Mouse (Mus musculus) CH12.LX (cell line): ENCODE results near the gene Rita1. TPM values are rescaled to one million over a fixed set of nuclear protein-coding genes. Genes with fewer than 3 reads are reported as not detected.

Experiments used
- DNase-seq: peaks from one replicate; pipeline ENCODE4 v3.0.0-alpha.2; 2013; ENCODE audit errors: extremely low read depth
- H3K27ac ChIP-seq: 2 replicates; pipeline ENCODE4 v1.5.1; 2012; ENCODE audit warnings: low read depth, mild to moderate bottlenecking, control low read depth, moderate library complexity; ENCODE audit not compliant: insufficient read depth
- H3K27me3 ChIP-seq: replicated peaks from 2 replicates; pipeline ENCODE3; 2012; ENCODE audit warnings: inconsistent platforms
- H3K36me3 ChIP-seq, 2 experiments: replicated peaks in 1 of 2; 2 replicates each; pipeline versions ENCODE3 to v1.6.1; 2012; ENCODE audit warnings: inconsistent platforms in 1 of 2, low read length in 1 of 2, mild to moderate bottlenecking in 1 of 2, mixed read lengths in 1 of 2, moderate library complexity in 1 of 2; ENCODE audit not compliant: control insufficient read depth in 1 of 2, insufficient read depth in 1 of 2
- H3K4me1 ChIP-seq, 2 experiments: 2 replicates each; pipeline ENCODE4 v1.6.1; 2012; ENCODE audit warnings: inconsistent platforms in 1 of 2, moderate library complexity in 1 of 2; ENCODE audit not compliant: insufficient read depth in 2 of 2, control insufficient read depth in 1 of 2
- H3K4me2 ChIP-seq: 2 replicates; pipeline ENCODE4 v1.6.1; 2012; ENCODE audit warnings: low read depth, mild to moderate bottlenecking, control low read depth; ENCODE audit not compliant: poor library complexity, insufficient read depth, severe bottlenecking
- H3K4me3 ChIP-seq, 3 experiments: fragments of 150-350 bp in 1 of 3; sonication (generic) in 1 of 3; replicated peaks in 1 of 3; 2 replicates each; pipeline versions ENCODE3 to v1.5.1; 2011 to 2012; ENCODE audit warnings: low read depth in 2 of 3, low read length in 2 of 3, mild to moderate bottlenecking in 2 of 3, moderate library complexity in 2 of 3, control low read depth in 1 of 3, improper control_type of control experiment in 1 of 3, inconsistent platforms in 1 of 3, mixed read lengths in 1 of 3; ENCODE audit not compliant: poor library complexity in 1 of 3
- H3K79me2 ChIP-seq: replicated peaks from 2 replicates; pipeline ENCODE4 v1.6.1; 2012; ENCODE audit warnings: mild to moderate bottlenecking, moderate library complexity; ENCODE audit not compliant: control insufficient read depth, poor library complexity, insufficient read depth, severe bottlenecking; ENCODE audit errors: extremely low read depth
- H3K9ac ChIP-seq: 2 replicates; pipeline ENCODE4 v1.6.1; 2012; ENCODE audit warnings: low read depth, mild to moderate bottlenecking, control low read depth, moderate library complexity; ENCODE audit not compliant: insufficient read depth
- H3K9me3 ChIP-seq: replicated peaks from 2 replicates; pipeline ENCODE3; 2012; ENCODE audit warnings: low read length, inconsistent platforms, mixed read lengths
- BHLHE40 ChIP-seq: IDR thresholded peaks from 2 replicates; pipeline ENCODE4 v1.6.1; 2011; ENCODE audit warnings: mild to moderate bottlenecking, low read depth, low read length, improper control_type of control experiment
- CHD1 ChIP-seq: IDR thresholded peaks from 2 replicates; pipeline ENCODE4 v1.6.1; 2012; ENCODE audit warnings: low read depth, low read length, improper control_type of control experiment, inconsistent platforms
- CHD2 ChIP-seq: IDR thresholded peaks from 2 replicates; pipeline ENCODE4 v1.6.1; 2011; ENCODE audit warnings: low read length, improper control_type of control experiment
- CTCF ChIP-seq, 2 experiments: IDR thresholded peaks in 1 of 2; conservative IDR thresholded peaks in 1 of 2; 2 replicates each; pipeline ENCODE4 v1.5.1; 2011 to 2012; ENCODE audit warnings: low read depth in 2 of 2, low read length in 2 of 2, improper control_type of control experiment in 1 of 2, inconsistent platforms in 1 of 2, mild to moderate bottlenecking in 1 of 2, moderate library complexity in 1 of 2
- E2F4 ChIP-seq: IDR thresholded peaks from 2 replicates; pipeline ENCODE4 v1.6.1; 2011; ENCODE audit warnings: low read depth, low read length, improper control_type of control experiment; ENCODE audit not compliant: insufficient replicate concordance
- ELF1 ChIP-seq: IDR thresholded peaks from 2 replicates; pipeline ENCODE4 v1.6.1; 2014; ENCODE audit warnings: low read depth, mild to moderate bottlenecking, inconsistent platforms, low read length, improper control_type of control experiment
- EP300 ChIP-seq: IDR thresholded peaks from 2 replicates; pipeline ENCODE4 v1.6.1; 2011; ENCODE audit warnings: low read length, improper control_type of control experiment
- ETS1 ChIP-seq: conservative IDR thresholded peaks from 2 replicates; pipeline ENCODE4 v1.6.1; 2012; ENCODE audit warnings: low read depth, mild to moderate bottlenecking, inconsistent platforms, low read length, improper control_type of control experiment, moderate library complexity
- HCFC1 ChIP-seq: IDR thresholded peaks from 2 replicates; pipeline ENCODE4 v1.6.1; 2012; ENCODE audit warnings: low read depth, mild to moderate bottlenecking, inconsistent platforms, low read length, improper control_type of control experiment
- JUN ChIP-seq: IDR thresholded peaks from 2 replicates; pipeline ENCODE4 v1.6.1; 2011; ENCODE audit warnings: low read depth, mild to moderate bottlenecking, low read length, improper control_type of control experiment, moderate library complexity; ENCODE audit not compliant: insufficient read depth
- JUND ChIP-seq: conservative IDR thresholded peaks from 2 replicates; pipeline ENCODE4 v1.6.1; 2011; ENCODE audit warnings: low read depth, low read length, improper control_type of control experiment
- KAT2A ChIP-seq: IDR thresholded peaks from 2 replicates; pipeline ENCODE4 v1.6.1; 2012; ENCODE audit warnings: low read length, improper control_type of control experiment, inconsistent platforms; ENCODE audit not compliant: insufficient replicate concordance
- MAFK ChIP-seq: IDR thresholded peaks from 2 replicates; pipeline ENCODE4 v1.6.1; 2011; ENCODE audit warnings: low read length, improper control_type of control experiment; ENCODE audit not compliant: insufficient replicate concordance
- MAZ ChIP-seq: IDR thresholded peaks from 2 replicates; pipeline ENCODE4 v1.6.1; 2012; ENCODE audit warnings: low read depth, mild to moderate bottlenecking, inconsistent platforms, low read length, improper control_type of control experiment, moderate library complexity
- MEF2A ChIP-seq: IDR thresholded peaks from 2 replicates; pipeline ENCODE4 v1.6.1; 2014; ENCODE audit warnings: low read depth, mild to moderate bottlenecking, inconsistent platforms, low read length, improper control_type of control experiment, borderline replicate concordance
- MXI1 ChIP-seq: IDR thresholded peaks from 2 replicates; pipeline ENCODE4 v1.6.1; 2011; ENCODE audit warnings: mild to moderate bottlenecking, low read depth, low read length, improper control_type of control experiment
- NELFE ChIP-seq: IDR thresholded peaks from 2 replicates; pipeline ENCODE4 v1.6.1; 2011; ENCODE audit warnings: low read depth, low read length, improper control_type of control experiment
- NRF1 ChIP-seq: IDR thresholded peaks from 2 replicates; pipeline ENCODE4 v1.6.1; 2014; ENCODE audit warnings: low read depth, mild to moderate bottlenecking, inconsistent platforms, low read length, improper control_type of control experiment, moderate library complexity
- PAX5 ChIP-seq: IDR thresholded peaks from 2 replicates; pipeline ENCODE4 v1.6.1; 2012; ENCODE audit warnings: low read length, inconsistent platforms, mixed read lengths
- POLR2A ChIP-seq: IDR thresholded peaks from 2 replicates; pipeline ENCODE4 v1.6.1; 2011; ENCODE audit warnings: low read depth, mild to moderate bottlenecking, improper control_type of control experiment, low read length
- POLR2AphosphoS2 ChIP-seq: IDR thresholded peaks from 2 replicates; pipeline ENCODE4 v1.6.1; 2011; ENCODE audit warnings: low read depth, low read length, improper control_type of control experiment
- RAD21 ChIP-seq: IDR thresholded peaks from 2 replicates; pipeline ENCODE4 v1.6.1; 2011; ENCODE audit warnings: low read depth, mild to moderate bottlenecking, low read length, improper control_type of control experiment, moderate library complexity
- RCOR1 ChIP-seq: conservative IDR thresholded peaks from 2 replicates; pipeline ENCODE4 v1.6.1; 2012; ENCODE audit warnings: low read depth, mild to moderate bottlenecking, inconsistent platforms, low read length, improper control_type of control experiment
- SIN3A ChIP-seq: IDR thresholded peaks from 2 replicates; pipeline ENCODE4 v1.6.1; 2012; ENCODE audit warnings: low read length, improper control_type of control experiment, inconsistent platforms
- SMC3 ChIP-seq: IDR thresholded peaks from 2 replicates; pipeline ENCODE4 v1.6.1; 2011; ENCODE audit warnings: low read depth, low read length, improper control_type of control experiment
- TBP ChIP-seq: conservative IDR thresholded peaks from 2 replicates; pipeline ENCODE4 v1.6.1; 2011; ENCODE audit warnings: low read depth, low read length, improper control_type of control experiment
- TCF12 ChIP-seq: IDR thresholded peaks from 2 replicates; pipeline ENCODE4 v1.6.1; 2014; ENCODE audit warnings: low read depth, mild to moderate bottlenecking, inconsistent platforms, low read length, improper control_type of control experiment
- USF2 ChIP-seq: conservative IDR thresholded peaks from 2 replicates; pipeline ENCODE4 v1.6.1; 2011; ENCODE audit warnings: low read depth, low read length, improper control_type of control experiment
- ZC3H11A ChIP-seq: IDR thresholded peaks from 2 replicates; pipeline ENCODE4 v1.6.1; 2012; ENCODE audit warnings: low read depth, mild to moderate bottlenecking, inconsistent platforms, low read length, improper control_type of control experiment
- ZKSCAN1 ChIP-seq: IDR thresholded peaks from 2 replicates; pipeline ENCODE4 v1.6.1; 2012; ENCODE audit warnings: low read depth, inconsistent platforms, low read length, improper control_type of control experiment, borderline replicate concordance
- ZMIZ1 ChIP-seq: IDR thresholded peaks from 2 replicates; pipeline ENCODE4 v1.6.1; 2012; ENCODE audit warnings: low read depth, mild to moderate bottlenecking, inconsistent platforms, low read length, improper control_type of control experiment
- dilution Hi-C: fragments of 300-500 bp; cut with MboI; formaldehyde crosslinking; loops from 2 replicates; pipeline ENCODE4 v1.14.3; 2020; ENCODE audit warnings: low sequenced_read_pairs; ENCODE audit not compliant: extremely low pct_unique_long_range_greater_than_20kb, extremely low pct_ligation_motif_present
- in situ Hi-C: fragments of 300-500 bp; cut with MboI; formaldehyde crosslinking; loops from 3 replicates; pipeline ENCODE4 v1.14.3; 2019; ENCODE audit warnings: low sequenced_read_pairs, low pct_ligation_motif_present, low pct_unique_long_range_greater_than_20kb, mixed read lengths
- polyA plus RNA-seq: library from polyadenylated mRNA; unstranded; fragments of >175 nt; gene quantifications from 2 replicates; pipeline ENCODE4 v1.2.1, GENCODE M21; 2012; ENCODE audit warnings: low read depth; ENCODE audit not compliant: insufficient read length
- total RNA-seq, 2 experiments: library from RNA; depleted of rRNA; stranded (reverse); fragments of 300-350 nt in 1 of 2; fragments of >200 nt in 1 of 2; gene quantifications; 2 replicates each; pipeline ENCODE4 v1.2.3; 2012 to 2014

Gene Rita1
- total and polyA plus RNA-seq, 3 experiments: 6.3 to 10.2 (median 7.3) TPM

DNA sequence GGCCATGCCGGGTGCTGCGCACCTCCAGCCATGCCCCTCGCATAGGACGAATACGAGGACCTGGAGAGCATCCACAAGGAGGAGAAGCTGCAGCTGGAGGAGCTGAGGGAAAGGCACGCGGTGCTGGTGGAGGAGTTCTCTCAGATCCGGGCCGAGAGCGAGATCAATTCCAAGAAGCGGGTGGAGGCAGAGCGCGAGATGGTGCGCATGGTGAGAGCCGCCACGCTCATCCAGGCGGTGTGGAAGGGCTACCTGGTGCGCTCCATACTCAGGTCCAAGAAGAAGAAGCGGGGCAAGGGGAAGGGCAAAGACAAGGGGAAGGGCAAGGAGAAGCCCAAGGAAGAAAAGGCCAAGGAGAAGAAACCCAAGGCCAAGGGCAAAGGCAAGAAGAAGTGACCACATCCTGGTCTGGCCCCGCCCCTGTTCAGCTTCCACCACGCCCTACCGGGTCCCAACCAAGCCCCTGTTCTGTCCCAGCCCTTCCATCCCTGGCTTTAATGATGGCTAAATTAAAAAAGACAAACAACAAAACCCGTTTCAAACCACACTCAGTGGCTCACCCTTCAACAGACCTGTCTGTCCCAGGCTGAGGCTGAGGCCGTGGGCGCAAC lies 5.7 kb downstream of the Rita1 start:
- Histone ChIP-seq H3K27ac (no peak overlapping the region), H3K9me3 (no peaks in the 10 kb centered on the region), H3K9ac (no peak overlapping the region), H3K4me3 (no peak overlapping the region), H3K36me3 (peaks cover 0 to 39% of the 10 kb centered on the region in 2 experiments), H3K79me2 (no peaks in the 10 kb centered on the region), H3K4me2 (no peak overlapping the region), H3K4me1 (peaks cover 3 to 19% of the 10 kb centered on the region in 2 experiments; a peak in 3 of 4 replicates), H3K27me3 (no peaks in the 10 kb centered on the region)
- no peak for DNase-seq
- TF ChIP-seq MEF2A (no peak), SIN3A (no peak), NELFE (no peak), NRF1 (no peak), POLR2AphosphoS2 (no peak), TCF12 (no peak), CTCF (conservative IDR thresholded peaks at IDR 0.05 in 1 of 2, IDR thresholded peaks at IDR 0.05 in 1 of 2; ENCODE audit: low read depth in 2 of 2, low read length in 2 of 2) (no peak), ETS1 (no peak), JUN (no peak), ZC3H11A (no peak), ZMIZ1 (no peak), USF2 (no peak), PAX5 (no peak), POLR2A (no peak), MAZ (no peak), MAFK (no peak), E2F4 (no peak), EP300 (no peak), RAD21 (no peak)
- in situ Hi-C loops: loop anchor here (5.0 to 25.0 kb wide), 3 partner anchors 89 to 469 kb away; no protein-coding TSS in a partner anchor
- dilution Hi-C loops: no loop called here

DNA sequence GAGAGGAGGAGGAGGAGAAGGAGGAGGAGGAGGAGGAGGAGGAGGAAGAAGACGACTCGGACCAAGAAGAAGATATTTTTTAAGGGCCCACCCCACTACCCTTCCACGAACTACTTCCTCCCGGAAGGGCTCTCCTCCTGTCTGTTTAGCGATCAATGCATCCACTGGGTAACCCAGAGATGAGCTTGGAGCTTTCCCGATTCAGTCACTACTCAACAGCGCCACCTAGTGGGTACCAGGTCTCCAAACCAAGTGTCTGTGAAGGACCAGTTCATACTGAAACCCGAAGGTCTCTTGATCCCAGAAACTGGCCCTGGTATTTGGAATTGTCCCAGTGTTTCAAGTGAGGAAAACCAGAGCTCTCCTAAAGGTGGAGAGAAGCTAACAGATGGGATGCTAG lies 6.7 kb downstream of the Rita1 start:
- Histone ChIP-seq H3K4me2 (peak overlapping the region; percentile 53), H3K79me2 (no peaks in the 10 kb centered on the region), H3K9ac (no peak overlapping the region; the same call in 1 of the 2 replicates), H3K27me3 (no peaks in the 10 kb centered on the region), H3K36me3 (peaks cover 0 to 33% of the 10 kb centered on the region in 2 experiments), H3K4me1 (peaks cover 0 to 10% of the 10 kb centered on the region in 2 experiments; a peak in 2 of 4 replicates), H3K27ac (no peak overlapping the region), H3K9me3 (no peaks in the 10 kb centered on the region), H3K4me3 (peak overlapping the region in 2 of 3 experiments; percentile 10 to 56)
- dilution Hi-C loops: no loop called here
- in situ Hi-C loops: loop anchor here (5.0 to 25.0 kb wide), 3 partner anchors 88 to 468 kb away; no protein-coding TSS in a partner anchor
- DNase-seq: peak; percentile 96
- TF ChIP-seq ELF1: peak; percentile 83
- TF ChIP-seq RAD21: peak; percentile 85
- peak; percentile 46; the same call in 1 of the 2 replicates for TF ChIP-seq NELFE
- TF ChIP-seq JUND: peak; percentile 51
- TF ChIP-seq MAFK: no peak
- TF ChIP-seq SIN3A: no peak; the same call in 1 of the 2 replicates
- TF ChIP-seq CHD1: no peak
- TF ChIP-seq ZKSCAN1: no peak
- no peak for TF ChIP-seq ZMIZ1
- TF ChIP-seq USF2: no peak
- TF ChIP-seq SMC3: peak; percentile 83
- TF ChIP-seq MAZ: no peak
- TF ChIP-seq KAT2A: no peak
- TF ChIP-seq MEF2A: no peak
- TF ChIP-seq BHLHE40: no peak
- TF ChIP-seq ZC3H11A: no peak
- peak; percentile 38; the same call in 1 of the 2 replicates for TF ChIP-seq HCFC1
- TF ChIP-seq TBP: no peak
- TF ChIP-seq CTCF (conservative IDR thresholded peaks at IDR 0.05 in 1 of 2, IDR thresholded peaks at IDR 0.05 in 1 of 2; ENCODE audit: low read depth in 2 of 2, low read length in 2 of 2): peak; percentile 89 to 92; a peak in 3 of 4 replicates
- no peak for TF ChIP-seq MXI1
- TF ChIP-seq RCOR1: no peak
- no peak for TF ChIP-seq EP300
- no peak for TF ChIP-seq POLR2AphosphoS2
- TF ChIP-seq CHD2: no peak
